Mouse (Mus musculus) right cerebral cortex, postnatal 14 days (tissue): ENCODE results near the gene Acox1.

ENCODE experiments used
- DNase-seq: peaks from one replicate; pipeline ENCODE4 v3.0.0; 2022

Gene Acox1

GRCm38 (mm10) chr11:116167232-116167631 lies 31.6 kb downstream of the Acox1 start:
- no peak for DNase-seq

- DNase-seq: no peak
Observed at GRCm38 (mm10) chr11:116163002-116163401, 35.8 kb downstream of the Acox1 start.

- peak; percentile 56 for DNase-seq
Observed at GRCm38 (mm10) chr11:116162146-116162545, 36.7 kb downstream of the Acox1 start.

- no peak for DNase-seq
Observed at GRCm38 (mm10) chr11:116161312-116161711, 37.5 kb downstream of the Acox1 start.

GRCm38 (mm10) chr11:116150960-116151359 lies 47.9 kb downstream of the Acox1 start:
- no peak for DNase-seq

- no peak for DNase-seq
Observed at GRCm38 (mm10) chr11:116149341-116149740, 49.5 kb downstream of the Acox1 start.

GRCm38 (mm10) chr11:116148761-116149221 lies 50.1 kb downstream of the Acox1 start:
- DNase-seq: no peak

GRCm38 (mm10) chr11:116146294-116146985 lies 52.4 kb downstream of the Acox1 start:
- DNase-seq: peak; percentile 60

GRCm38 (mm10) chr11:116145481-116146293 lies 53.2 kb downstream of the Acox1 start:
- DNase-seq: no peak

GRCm38 (mm10) chr11:116143468-116143867 lies 55.4 kb downstream of the Acox1 start:
- DNase-seq: no peak

- no peak for DNase-seq
Observed at GRCm38 (mm10) chr11:116142211-116142991, 56.4 kb downstream of the Acox1 start.

GRCm38 (mm10) chr11:116138468-116139138 lies 60.2 kb downstream of the Acox1 start, which contains the start of gene Mrpl38:
Gene Mrpl38 (minus strand): TSS chr11:116138868.
- peak; percentile 81 for DNase-seq

- DNase-seq: no peak
Observed at GRCm38 (mm10) chr11:116138096-116138467, 60.8 kb downstream of the Acox1 start.

- DNase-seq: no peak
Observed at GRCm38 (mm10) chr11:116134171-116134570, 64.7 kb downstream of the Acox1 start.

GRCm38 (mm10) chr11:116133497-116133896 lies 65.3 kb downstream of the Acox1 start:
- DNase-seq: no peak

- no peak for DNase-seq
Observed at GRCm38 (mm10) chr11:116132366-116133333, 66.2 kb downstream of the Acox1 start.

- DNase-seq: no peak
Observed at GRCm38 (mm10) chr11:116131349-116132170, 67.3 kb downstream of the Acox1 start.

- peak; percentile 90 for DNase-seq
Observed at GRCm38 (mm10) chr11:116130488-116131205, 68.2 kb downstream of the Acox1 start, which contains the start of gene Trim65. Gene Trim65 (minus strand): TSS chr11:116131128.

- no peak for DNase-seq
Observed at GRCm38 (mm10) chr11:116129993-116130487, 68.8 kb downstream of the Acox1 start.
